Mouse (Mus musculus) brain, embryonic 14.5 days (tissue): ENCODE data around the gene Atf6b.

Experiments
- CTCF ChIP-seq: fragments of 200-500 bp; IDR thresholded peaks from 2 replicates; pipeline ENCODE4 v1.5.1; 2012; ENCODE audit warnings: inconsistent platforms, mild to moderate bottlenecking, moderate library complexity, borderline replicate concordance; ENCODE audit not compliant: insufficient read depth, insufficient read length; ENCODE audit errors: extremely low read depth
- POLR2A ChIP-seq: fragments of 200-500 bp; IDR thresholded peaks from 2 replicates; pipeline ENCODE4 v1.6.1; 2012; ENCODE audit warnings: mild to moderate bottlenecking, inconsistent platforms, borderline replicate concordance; ENCODE audit not compliant: poor library complexity, insufficient read depth, insufficient read length, severe bottlenecking; ENCODE audit errors: extremely low read depth

DNA sequence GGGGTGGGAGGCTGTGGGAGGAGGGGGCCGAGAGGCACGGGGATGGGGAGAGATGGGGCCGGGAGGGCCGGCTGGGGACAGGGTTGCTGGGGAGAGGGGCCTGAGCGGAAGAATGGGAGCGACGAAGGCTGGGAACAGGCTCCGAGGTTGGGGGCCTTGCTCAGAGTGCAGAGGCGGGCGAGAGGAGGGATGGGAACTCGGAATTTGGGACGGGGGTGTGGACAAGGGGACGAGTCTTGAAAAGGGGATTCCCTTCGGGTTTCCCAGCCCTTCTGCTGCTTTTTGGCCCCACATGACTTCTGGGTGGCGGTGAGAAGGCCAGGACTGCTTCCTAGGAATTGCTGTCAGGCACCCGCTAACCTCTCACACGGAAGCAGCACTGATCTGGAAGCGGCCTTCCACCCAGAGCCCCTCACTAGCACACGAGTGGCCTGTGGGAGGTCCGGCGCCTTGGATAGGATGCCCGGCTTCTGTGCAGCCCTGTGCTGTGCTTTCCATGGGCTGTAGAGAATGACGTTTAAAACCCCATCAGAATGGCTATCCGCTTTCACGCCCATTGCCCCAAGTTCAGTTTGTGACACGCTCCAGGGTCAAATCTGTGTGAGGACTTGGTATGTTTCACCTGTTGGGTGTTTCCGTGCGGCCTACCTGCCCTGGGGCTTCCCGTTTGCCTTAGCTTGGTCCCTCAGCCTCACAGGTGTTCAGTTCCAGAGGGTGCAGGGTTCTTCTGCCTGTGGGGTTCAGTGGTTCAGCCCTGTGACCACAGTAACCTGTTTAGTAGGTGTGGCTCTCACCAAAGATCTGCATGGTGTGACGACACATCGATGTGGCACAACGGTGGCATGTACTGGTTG lies 40.5 kb upstream of the Atf6b start:
- TF ChIP-seq CTCF (no peak), POLR2A (no peak)
